Mouse (Mus musculus): ENCODE measurements around the gene Pim3. TPM values are rescaled to one million over a fixed set of nuclear protein-coding genes. Genes with fewer than 3 reads are reported as not detected.

Gene Pim3
- polyA plus RNA-seq, 1 experiment from 2014 or later = 46.2 TPM

Other genes starting within 250 kb of the Pim3 start
- 26.0 and 27.2 TPM in 2 replicates for gene Brd1, start 128.0 kb upstream of the Pim3 start, polyA plus RNA-seq (2014; fragmentation: Nextera tagmentation; extraction: Ambion mirVana)
- 12.4 and 26.8 TPM in 2 replicates for gene Zbed4, start 110.5 kb upstream of the Pim3 start, polyA plus RNA-seq (2014; fragmentation: Nextera tagmentation; extraction: Ambion mirVana)
- gene Alg12, start 42.9 kb upstream of the Pim3 start, polyA plus RNA-seq (2014; fragmentation: Nextera tagmentation; extraction: Ambion mirVana) = 8.6 and 13.7 TPM in 2 replicates
- gene Creld2, start 42.5 kb upstream of the Pim3 start, polyA plus RNA-seq (2014; fragmentation: Nextera tagmentation; extraction: Ambion mirVana) = 80.3 and 100 TPM in 2 replicates
- gene Ttll8, start 92.2 kb downstream of the Pim3 start, polyA plus RNA-seq (2014; fragmentation: Nextera tagmentation; extraction: Ambion mirVana) = not detected in 2 replicates
- gene Mlc1, start 116.8 kb downstream of the Pim3 start, polyA plus RNA-seq (2014; fragmentation: Nextera tagmentation; extraction: Ambion mirVana) = not detected in 2 replicates
- gene Mov10l1, start 120.7 kb downstream of the Pim3 start, polyA plus RNA-seq (2014; fragmentation: Nextera tagmentation; extraction: Ambion mirVana) = not detected in 2 replicates
- 0.06 and 0.77 TPM in 2 replicates for gene Panx2, start 197.5 kb downstream of the Pim3 start, polyA plus RNA-seq (2014; fragmentation: Nextera tagmentation; extraction: Ambion mirVana)
- gene Trabd, start 212.9 kb downstream of the Pim3 start, polyA plus RNA-seq (2014; fragmentation: Nextera tagmentation; extraction: Ambion mirVana) = 37.9 and 49.3 TPM in 2 replicates
- gene Selenoo, start 226.9 kb downstream of the Pim3 start, polyA plus RNA-seq (2014; fragmentation: Nextera tagmentation; extraction: Ambion mirVana) = 18.8 and 21.4 TPM in 2 replicates